Mouse (Mus musculus) MEL (cell line): ENCODE results near the gene Gtf2h2.

Experiments
- CTCF ChIP-seq, 3 experiments: IDR thresholded peaks in 2 of 3; conservative IDR thresholded peaks in 1 of 3; 2 replicates each; pipeline ENCODE4 v1.5.1; 2011 to 2012; ENCODE audit warnings: low read length in 3 of 3, low read depth in 2 of 3, mild to moderate bottlenecking in 2 of 3, improper control_type of control experiment in 1 of 3, inconsistent platforms in 1 of 3, mixed read lengths in 1 of 3, moderate library complexity in 1 of 3; ENCODE audit not compliant: control insufficient read depth in 1 of 3, insufficient read depth in 1 of 3, poor library complexity in 1 of 3, severe bottlenecking in 1 of 3
- EP300 ChIP-seq, 2 experiments: IDR thresholded peaks; 2 replicates each; pipeline ENCODE4 v1.6.1; 2011; ENCODE audit warnings: improper control_type of control experiment in 2 of 2, low read length in 2 of 2, low read depth in 1 of 2, mild to moderate bottlenecking in 1 of 2
- HCFC1 ChIP-seq: IDR thresholded peaks from 2 replicates; pipeline ENCODE4 v1.6.1; 2012; ENCODE audit warnings: low read depth, mild to moderate bottlenecking, inconsistent platforms, low read length, improper control_type of control experiment, moderate library complexity
- JUND ChIP-seq: IDR thresholded peaks from 2 replicates; pipeline ENCODE4 v1.6.1; 2011; ENCODE audit warnings: low read depth, mild to moderate bottlenecking, improper control_type of control experiment, low read length
- KAT2A ChIP-seq: conservative IDR thresholded peaks from 2 replicates; pipeline ENCODE4 v1.6.1; 2012; ENCODE audit warnings: low read depth, low read length, improper control_type of control experiment, inconsistent platforms
- MYC ChIP-seq: IDR thresholded peaks from 2 replicates; pipeline ENCODE4 v1.6.1; 2011; ENCODE audit warnings: low read depth, mild to moderate bottlenecking, low read length, improper control_type of control experiment, moderate library complexity
- POLR2A ChIP-seq, 2 experiments: IDR thresholded peaks; 2 replicates each; pipeline ENCODE4 v1.6.1; 2011 to 2012; ENCODE audit warnings: low read length in 2 of 2, mild to moderate bottlenecking in 2 of 2, control low read depth in 1 of 2, improper control_type of control experiment in 1 of 2, low read depth in 1 of 2, moderate library complexity in 1 of 2; ENCODE audit not compliant: control insufficient read depth in 1 of 2, insufficient read depth in 1 of 2, poor library complexity in 1 of 2

- TF ChIP-seq KAT2A: no peak; the same call in 1 of the 2 replicates
- peak; percentile 82 to 85 (median 85) for TF ChIP-seq CTCF (IDR thresholded peaks at IDR 0.05 in 2 of 3, conservative IDR thresholded peaks at IDR 0.05 in 1 of 3; ENCODE audit: control insufficient read depth in 1 of 3, insufficient read depth in 1 of 3, low read depth in 2 of 3, low read length in 3 of 3, poor library complexity in 1 of 3, severe bottlenecking in 1 of 3)
- TF ChIP-seq JUND: no peak
- TF ChIP-seq HCFC1: peak; percentile 86
- TF ChIP-seq EP300 (IDR thresholded peaks at IDR 0.05; ENCODE audit: low read depth in 1 of 2, low read length in 2 of 2): no peak
- peak; percentile 59 to 67; a peak in 2 of 4 replicates for TF ChIP-seq POLR2A (IDR thresholded peaks at IDR 0.05; ENCODE audit: control insufficient read depth in 1 of 2, insufficient read depth in 1 of 2, low read depth in 1 of 2, low read length in 2 of 2, poor library complexity in 1 of 2)
- peak; percentile 4; the same call in 1 of the 2 replicates for TF ChIP-seq MYC
Measured at GRCm38 (mm10) chr13:100492061-100492787, at the start of gene Gtf2h2.
